Mouse (Mus musculus) liver, adult 2 months (tissue): ENCODE measurements around the gene Cdk5rap1. TPM values are rescaled to one million over a fixed set of nuclear protein-coding genes. Genes with fewer than 3 reads are reported as not detected.

Experiments
- DNase-seq: peaks from one replicate; pipeline ENCODE4 v3.0.0-alpha.2; 2011; ENCODE audit warnings: low read depth, low spot score; ENCODE audit errors: extremely low read depth
- H3K27ac ChIP-seq: fragments of 200-500 bp; replicated peaks from 2 replicates; pipeline ENCODE4 v1.5.1; 2012; ENCODE audit warnings: low read depth, mild to moderate bottlenecking, control low read depth, inconsistent platforms, low read length; ENCODE audit not compliant: insufficient read depth
- H3K27me3 ChIP-seq: fragments of 200-500 bp; 2 replicates; pipeline ENCODE4 v1.6.1; 2012; ENCODE audit warnings: mild to moderate bottlenecking, moderate library complexity, low read length, inconsistent platforms; ENCODE audit not compliant: control insufficient read depth, insufficient read depth
- H3K36me3 ChIP-seq: fragments of 200-500 bp; 2 replicates; pipeline ENCODE4 v1.6.1; 2012; ENCODE audit warnings: low read length, inconsistent platforms; ENCODE audit not compliant: control insufficient read depth, insufficient read depth
- H3K4me1 ChIP-seq: fragments of 200-500 bp; 2 replicates; pipeline ENCODE4 v1.6.1; 2011; ENCODE audit warnings: low read length; ENCODE audit not compliant: control insufficient read depth, insufficient read depth
- H3K4me3 ChIP-seq: fragments of 200-500 bp; 2 replicates; pipeline ENCODE4 v1.5.1; 2011; ENCODE audit warnings: low read depth, mild to moderate bottlenecking, control low read depth, low read length, moderate library complexity; ENCODE audit not compliant: insufficient read depth
- H3K79me2 ChIP-seq: fragments of 200-500 bp; 2 replicates; pipeline ENCODE4 v1.6.1; 2012; ENCODE audit warnings: inconsistent platforms, mild to moderate bottlenecking, low read length, moderate library complexity; ENCODE audit not compliant: control insufficient read depth, insufficient read depth
- H3K9ac ChIP-seq: fragments of 200-500 bp; 2 replicates; pipeline ENCODE4 v1.6.1; 2012; ENCODE audit warnings: low read depth, mild to moderate bottlenecking, control low read depth, inconsistent platforms, low read length
- CTCF ChIP-seq: fragments of 200-500 bp; IDR thresholded peaks from 2 replicates; pipeline ENCODE4 v1.5.1; 2011; ENCODE audit warnings: low read depth, low read length, control low read depth
- POLR2A ChIP-seq: fragments of 200-500 bp; IDR thresholded peaks from 2 replicates; pipeline ENCODE4 v1.6.1; 2011; ENCODE audit warnings: low read length, control low read depth; ENCODE audit not compliant: insufficient read depth; ENCODE audit errors: extremely low read depth
- WGBS: fragments of 180-500 bp; shearing (Covaris S2); methylation state at CpG from one replicate; pipeline ENCODE4 v1.1.7; 2018; 5-methylcytosine and 5-hydroxymethylcytosine counted together
- polyA plus RNA-seq: library from polyadenylated mRNA; depleted of rRNA; stranded (reverse); fragments of >200 nt; gene quantifications from 2 replicates; pipeline ENCODE4 v1.2.3, GENCODE M21; 2012
- total RNA-seq: library from RNA; depleted of rRNA; stranded (reverse); fragments of >200 nt; gene quantifications from 2 replicates; pipeline ENCODE4 v1.2.3, GENCODE M21; 2014

The Cdk5rap1 gene
- total and polyA plus RNA-seq, 2 experiments, result 11.0 to 21.8 TPM

- no peaks in the 10 kb centered on the region for H3K4me1 ChIP-seq
- no peak for DNase-seq
- 46% methylated on average over 3 of the region's 3 CpGs for WGBS
These were observed 44.3 kb upstream of the Cdk5rap1 start for GRCm38 (mm10) chr2:154417107-154417506.

GRCm38 (mm10) chr2:154412018-154412666 lies 39.3 kb upstream of the Cdk5rap1 start:
- 68% methylated on average over 7 of the region's 7 CpGs for WGBS
- no peaks in the 10 kb centered on the region for H3K36me3 ChIP-seq
- TF ChIP-seq POLR2A, result no peak
- TF ChIP-seq CTCF, result peak; percentile 34
- H3K9ac ChIP-seq, result no peak overlapping the region
- DNase-seq, result peak; percentile 53
- no peaks in the 10 kb centered on the region for H3K27me3 ChIP-seq
- peaks cover 5% of the 10 kb centered on the region for H3K79me2 ChIP-seq
- H3K4me3 ChIP-seq, result no peak overlapping the region
- no peak overlapping the region for H3K27ac ChIP-seq
- peaks cover 12% of the 10 kb centered on the region; the same call in 1 of the 2 replicates for H3K4me1 ChIP-seq

More at GRCm38 (mm10) chr2:154417107-154417506, 44.3 kb upstream of the Cdk5rap1 start:
- TF ChIP-seq POLR2A (no peak), CTCF (peak; percentile 88)
- Histone ChIP-seq H3K27me3 (no peaks in the 10 kb centered on the region), H3K79me2 (no peaks in the 10 kb centered on the region), H3K36me3 (no peaks in the 10 kb centered on the region), H3K9ac (no peak overlapping the region), H3K4me3 (no peak overlapping the region), H3K27ac (no peak overlapping the region)

GRCm38 (mm10) chr2:154410355-154410754 lies 37.5 kb upstream of the Cdk5rap1 start:
- no peak for TF ChIP-seq POLR2A
- H3K9ac ChIP-seq, result no peak overlapping the region
- peaks cover 19% of the 10 kb centered on the region for H3K4me1 ChIP-seq
- H3K27ac ChIP-seq, result no peak overlapping the region
- peaks cover 13% of the 10 kb centered on the region for H3K79me2 ChIP-seq
- no peaks in the 10 kb centered on the region for H3K27me3 ChIP-seq
- peak; percentile 86 for DNase-seq
- no peak overlapping the region for H3K4me3 ChIP-seq
- no peaks in the 10 kb centered on the region for H3K36me3 ChIP-seq
- 14% methylated on average over 2 of the region's 2 CpGs for WGBS

- TF ChIP-seq POLR2A (peak; percentile 91), CTCF (no peak)
- peaks cover 29% of the 10 kb centered on the region for H3K4me1 ChIP-seq
- no peaks in the 10 kb centered on the region for H3K36me3 ChIP-seq
- DNase-seq, result peak; percentile 65
- no peaks in the 10 kb centered on the region for H3K27me3 ChIP-seq
- peak within 1 kb of the TSS; percentile 78 for H3K27ac ChIP-seq
- H3K4me3 ChIP-seq, result peak within 1 kb of the TSS; percentile 98
- peaks cover 17% of the 10 kb centered on the region for H3K79me2 ChIP-seq
- 2% methylated on average over 80 of the region's 84 CpGs for WGBS
- H3K9ac ChIP-seq, result peak within 1 kb of the TSS; percentile 93
These were observed 35.0 kb upstream of the Cdk5rap1 start, which contains the start of gene Snta1 for GRCm38 (mm10) chr2:154407643-154408445. TSS of gene Snta1 (minus strand) at chr2:154408099.

- Histone ChIP-seq H3K79me2 (peaks cover 17% of the 10 kb centered on the region), H3K9ac (peak overlapping the region; percentile 93), H3K27me3 (no peaks in the 10 kb centered on the region), H3K36me3 (no peaks in the 10 kb centered on the region), H3K27ac (peak overlapping the region; percentile 78), H3K4me1 (peaks cover 30% of the 10 kb centered on the region), H3K4me3 (peak overlapping the region; percentile 98)
- DNase-seq, result no peak
- TF ChIP-seq POLR2A, result no peak
- no peak for TF ChIP-seq CTCF
- 33% methylated on average over 11 of the region's 11 CpGs for WGBS
These were observed 34.3 kb upstream of the Cdk5rap1 start for GRCm38 (mm10) chr2:154407063-154407642.
